Mouse (Mus musculus): ENCODE data around the gene Padi1.

GRCm38 (mm10) chr4:140804601-140805000 lies 41.0 kb downstream of the Padi1 start:
- no peak for TF ChIP-seq CTCF (IDR thresholded peaks at IDR 0.05)
- no peak for TF ChIP-seq EP300 (IDR thresholded peaks at IDR 0.05)
